Mouse (Mus musculus): ENCODE data around the gene Srms.

- TF ChIP-seq EP300 (IDR thresholded peaks at IDR 0.05; ENCODE audit: low read depth in 1 of 2, low read length in 2 of 2) (no peak), CTCF (IDR thresholded peaks at IDR 0.05 in 2 of 3, conservative IDR thresholded peaks at IDR 0.05 in 1 of 3; ENCODE audit: control insufficient read depth in 1 of 3, insufficient read depth in 1 of 3, low read depth in 2 of 3, low read length in 3 of 3, poor library complexity in 1 of 3, severe bottlenecking in 1 of 3) (no peak), SIN3A (IDR thresholded peaks at IDR 0.05; ENCODE audit: low read length) (no peak), NELFE (IDR thresholded peaks at IDR 0.05; ENCODE audit: low read depth, low read length) (no peak)
Measured at GRCm38 (mm10) chr2:181228335-181228734, 15.3 kb upstream of the Srms start.

Measured in MEL (cell line).